ENCODE assay signal across 11 mouse cellular contexts in genomic region chr5:150485198-150485597, GRCm38 (mm10). TPM values are rescaled to one million over a fixed set of nuclear protein-coding genes. Genes with fewer than 3 reads are reported as not detected.
DNase-seq lines count a peak whose midpoint lies in the region; ATAC-seq and TF ChIP-seq lines count a peak whose summit lies in the region.
"Had no signal": no experiment of that assay in that cellular context is flagged by ENCODE, and none has a peak within 500 bp of the region (broad histone marks: within the 10 kb centered on the region; RNA-seq: fewer than 3 reads in every experiment).

No protein-coding gene starts in this region.

- H3K27me3 ChIP-seq in heart, adult 2 months (ENCODE audit: control insufficient read depth, insufficient read depth, low read length): no peaks in the 10 kb centered on the region
- H3K27me3 ChIP-seq in CH12.LX (replicated peaks): no peaks in the 10 kb centered on the region
- no peaks in the 10 kb centered on the region for H3K27me3 ChIP-seq in kidney, embryonic 16.5 days (ENCODE audit: insufficient read depth, low read length)
- no peaks in the 10 kb centered on the region for H3K27me3 ChIP-seq in hindbrain, embryonic 16.5 days (replicated peaks; ENCODE audit: control insufficient read depth, insufficient read depth, low read length)
- H3K27me3 ChIP-seq: limb, embryonic 13.5 days; stomach, embryonic 15.5 days had no signal

- peak; percentile 77 for TF ChIP-seq CTCF in heart, adult 2 months (IDR thresholded peaks at IDR 0.05)
- TF ChIP-seq CTCF in CH12.LX (conservative IDR thresholded peaks at IDR 0.05 in 1 of 2, IDR thresholded peaks at IDR 0.05 in 1 of 2; ENCODE audit: low read depth in 2 of 2, low read length in 2 of 2): peak; percentile 42 to 68; a peak in 3 of 4 replicates

- peaks cover 11% of the 10 kb centered on the region for H3K36me3 ChIP-seq in heart, adult 2 months (ENCODE audit: control insufficient read depth, insufficient read depth, low read length)
- no peaks in the 10 kb centered on the region for H3K36me3 ChIP-seq in CH12.LX (replicated peaks in 1 of 2; ENCODE audit: control insufficient read depth in 1 of 2, insufficient read depth in 1 of 2, low read length in 1 of 2)
- H3K36me3 ChIP-seq in kidney, embryonic 16.5 days (ENCODE audit: insufficient read depth, low read length): no peaks in the 10 kb centered on the region
- H3K36me3 ChIP-seq in hindbrain, embryonic 16.5 days (ENCODE audit: control insufficient read depth, insufficient read depth, low read length): peaks cover 26% of the 10 kb centered on the region
- H3K36me3 ChIP-seq: stomach, embryonic 15.5 days had no signal

- no peak for TF ChIP-seq POLR2A in heart, adult 2 months (IDR thresholded peaks at IDR 0.05; ENCODE audit: insufficient read depth, low read depth, low read length)
- TF ChIP-seq POLR2A in CH12.LX (IDR thresholded peaks at IDR 0.05; ENCODE audit: low read depth, low read length): no peak

- H3K27ac ChIP-seq in heart, adult 2 months: no peak overlapping the region
- H3K27ac ChIP-seq in CH12.LX (ENCODE audit: insufficient read depth, low read depth): no peak overlapping the region
- no peak overlapping the region; the same call in 1 of the 2 replicates for H3K27ac ChIP-seq in kidney, embryonic 16.5 days (ENCODE audit: low read length)
- no peak overlapping the region for H3K27ac ChIP-seq in hindbrain, embryonic 16.5 days (ENCODE audit: low read depth, low read length)
- H3K27ac ChIP-seq: limb, embryonic 13.5 days; stomach, embryonic 15.5 days had no signal

- no peak for TF ChIP-seq EP300 in heart, adult 2 months (IDR thresholded peaks at IDR 0.05; ENCODE audit: insufficient read depth, low read depth, low read length)
- TF ChIP-seq EP300 in CH12.LX (IDR thresholded peaks at IDR 0.05; ENCODE audit: low read length): no peak

- TF ChIP-seq RAD21 in CH12.LX (IDR thresholded peaks at IDR 0.05; ENCODE audit: low read depth, low read length): peak; percentile 10

- intact Hi-C loops in heart, adult 2 months (cut with DNase I): loop anchor here (2.0 kb wide), 2 partner anchors 26 to 44 kb away; no protein-coding TSS in a partner anchor
- intact Hi-C loops in heart, postnatal 25 days (cut with DNase I): loop anchor here (2.0 kb wide), 1 partner anchor 44 kb away; no protein-coding TSS in a partner anchor

- no peaks in the 10 kb centered on the region for H3K9me3 ChIP-seq in CH12.LX (replicated peaks; ENCODE audit: low read length)
- H3K9me3 ChIP-seq in kidney, embryonic 16.5 days (ENCODE audit: low read length): no peaks in the 10 kb centered on the region
- H3K9me3 ChIP-seq in hindbrain, embryonic 16.5 days (ENCODE audit: control insufficient read depth, low read length): no peaks in the 10 kb centered on the region
- H3K9me3 ChIP-seq: limb, embryonic 13.5 days; stomach, embryonic 15.5 days had no signal

- H3K4me3 ChIP-seq in heart, adult 2 months: no peak overlapping the region
- H3K4me3 ChIP-seq in CH12.LX (replicated peaks in 1 of 3; ENCODE audit: low read depth in 2 of 3, low read length in 2 of 3, poor library complexity in 1 of 3): no peak overlapping the region
- no peak overlapping the region for H3K4me3 ChIP-seq in kidney, embryonic 16.5 days (ENCODE audit: low read length)
- no peak overlapping the region for H3K4me3 ChIP-seq in hindbrain, embryonic 16.5 days (ENCODE audit: low read length)
- H3K4me3 ChIP-seq: limb, embryonic 13.5 days; stomach, embryonic 15.5 days had no signal

- DNase-seq in heart, adult 2 months: no peak
- DNase-seq in heart, postnatal 25 days (ENCODE audit: low spot score): no peak
- DNase-seq in CH12.LX (ENCODE audit: extremely low read depth): peak; percentile 39
- DNase-seq in embryo, embryonic 9.5 days (ENCODE audit: extremely low spot score): peak; percentile 22
- peak; percentile 31 for DNase-seq in testis, postnatal 14 days (ENCODE audit: low spot score)
- DNase-seq in right cerebral cortex, adult 2 months (ENCODE audit: low spot score in 2 of 2): no peak

- in situ Hi-C loops in CH12.LX (cut with MboI; ENCODE audit: low pct_ligation_motif_present, low pct_unique_long_range_greater_than_20kb, low sequenced_read_pairs): no loop called here

- no peak overlapping the region for H3K4me2 ChIP-seq in CH12.LX (ENCODE audit: insufficient read depth, low read depth, poor library complexity, severe bottlenecking)
- no peak overlapping the region for H3K4me2 ChIP-seq in kidney, embryonic 16.5 days (replicated peaks; ENCODE audit: low read depth, low read length)
- no peak overlapping the region for H3K4me2 ChIP-seq in hindbrain, embryonic 16.5 days (ENCODE audit: low read length)
- H3K4me2 ChIP-seq: limb, embryonic 13.5 days; stomach, embryonic 15.5 days had no signal

- no peaks in the 10 kb centered on the region; the same call in 1 of the 2 replicates for H3K4me1 ChIP-seq in heart, adult 2 months (ENCODE audit: control insufficient read depth, insufficient read depth, low read length)
- H3K4me1 ChIP-seq in CH12.LX (ENCODE audit: control insufficient read depth in 1 of 2, insufficient read depth in 2 of 2): peaks cover 5 to 6% of the 10 kb centered on the region in 2 experiments; a peak in 2 of 4 replicates
- no peaks in the 10 kb centered on the region for H3K4me1 ChIP-seq in kidney, embryonic 16.5 days (ENCODE audit: insufficient read depth, low read length)
- no peaks in the 10 kb centered on the region for H3K4me1 ChIP-seq in hindbrain, embryonic 16.5 days (ENCODE audit: control insufficient read depth, insufficient read depth, low read depth, low read length)
- H3K4me1 ChIP-seq: stomach, embryonic 15.5 days had no signal

- no peak overlapping the region for H3K9ac ChIP-seq in heart, adult 2 months (ENCODE audit: low read depth, low read length)
- no peak overlapping the region for H3K9ac ChIP-seq in CH12.LX (ENCODE audit: insufficient read depth, low read depth)
- H3K9ac ChIP-seq in kidney, embryonic 16.5 days (replicated peaks; ENCODE audit: low read length): no peak overlapping the region
- H3K9ac ChIP-seq in hindbrain, embryonic 16.5 days (ENCODE audit: low read depth, low read length): no peak overlapping the region
- H3K9ac ChIP-seq: limb, embryonic 13.5 days; stomach, embryonic 15.5 days had no signal

- dilution Hi-C loops in CH12.LX (cut with MboI; ENCODE audit: extremely low pct_ligation_motif_present, extremely low pct_unique_long_range_greater_than_20kb, low sequenced_read_pairs): no loop called here

- WGBS in heart, adult 2 months: 56% methylated on average over 3 of the region's 3 CpGs
- 67% methylated on average over 3 of the region's 3 CpGs for WGBS in kidney, embryonic 16.5 days
- 84% methylated on average over 3 of the region's 3 CpGs for WGBS in hindbrain, embryonic 16.5 days

- H3K79me2 ChIP-seq in heart, adult 2 months (replicated peaks; ENCODE audit: control insufficient read depth, insufficient read depth, low read length): no peaks in the 10 kb centered on the region
- no peaks in the 10 kb centered on the region for H3K79me2 ChIP-seq in CH12.LX (replicated peaks; ENCODE audit: control insufficient read depth, extremely low read depth, insufficient read depth, poor library complexity, severe bottlenecking)

- peak; percentile 71 for ATAC-seq in kidney, embryonic 16.5 days (ENCODE audit: low FRiP score, low TSS enrichment)
- ATAC-seq in hindbrain, embryonic 16.5 days: no peak

TF ChIP-seq in CH12.LX, 34 proteins besides CTCF, POLR2A, EP300 and RAD21:
- TF ChIP-seq SMC3 (IDR thresholded peaks at IDR 0.05; ENCODE audit: low read depth, low read length) (peak; percentile 50), BHLHE40 (IDR thresholded peaks at IDR 0.05; ENCODE audit: low read depth, low read length) (no peak)

RNA-seq across cellular contexts. Expression of gene Zar1l, which starts 32.8 kb away (rescaled TPM):
- total RNA-seq in heart, adult 2 months (2021): not detected
- not detected in 2 replicates for polyA plus RNA-seq in heart, adult 2 months (2012; rRNA removed)
- total RNA-seq in heart, postnatal 25 days (2021): not detected
- not detected in 2 replicates for total RNA-seq in CH12.LX (2012; rRNA removed)
- not detected in 2 replicates for total RNA-seq in CH12.LX (2014; rRNA removed)
- polyA plus RNA-seq in CH12.LX (2012; ENCODE audit: insufficient read length, low read depth): not detected in 2 replicates
- polyA plus RNA-seq in kidney, embryonic 16.5 days (2015; fragmentation: Nextera tagmentation; extraction: Ambion mirVana): not detected in 2 replicates
- not detected in 2 replicates for polyA plus RNA-seq in hindbrain, embryonic 16.5 days (2015; fragmentation: Nextera tagmentation; extraction: Ambion mirVana)
- total RNA-seq: adrenal gland, adult 18-20 months had no signal
- polyA plus RNA-seq: limb, embryonic 13.5 days; stomach, embryonic 15.5 days had no signal

RNA-seq across cellular contexts. Expression of gene Brca2, which starts 37.2 kb away (rescaled TPM):
- total RNA-seq in heart, adult 2 months (2021): 1 to 10 TPM; 1.6 to 2.0 TPM
- 1.1 and 2.4 TPM in 2 replicates for polyA plus RNA-seq in heart, adult 2 months (2012; rRNA removed)
- 1 to 10 TPM; 2.5 to 2.8 TPM for total RNA-seq in heart, postnatal 25 days (2021)
- total RNA-seq in CH12.LX (2012; rRNA removed): 17.1 and 21.5 TPM in 2 replicates
- 13.8 and 17.3 TPM in 2 replicates for total RNA-seq in CH12.LX (2014; rRNA removed)
- polyA plus RNA-seq in CH12.LX (2012; ENCODE audit: insufficient read length, low read depth): 21.9 and 24.0 TPM in 2 replicates
- 22.3 and 24.6 TPM in 2 replicates for polyA plus RNA-seq in kidney, embryonic 16.5 days (2015; fragmentation: Nextera tagmentation; extraction: Ambion mirVana)
- 9.6 and 11.4 TPM in 2 replicates for polyA plus RNA-seq in hindbrain, embryonic 16.5 days (2015; fragmentation: Nextera tagmentation; extraction: Ambion mirVana)

Comparison
In these comparisons a context has a peak if more than half of its experiments do, and no peak if none do; other contexts are left out.
1. DNase-seq: peak in CH12.LX (single experiment), embryo, embryonic 9.5 days (single experiment) and testis, postnatal 14 days (single experiment); none in heart, adult 2 months (0 of 2), heart, postnatal 25 days (single experiment) and right cerebral cortex, adult 2 months (0 of 2).